Mouse (Mus musculus) brown adipose tissue, adult 24 weeks (tissue): ENCODE results near the gene Vmn1r53. TPM values are rescaled to one million over a fixed set of nuclear protein-coding genes. Genes with fewer than 3 reads are reported as not detected.
"Not testable (repeated sequence)": the region's sequence is repeated elsewhere in the genome, so short reads cannot be mapped to it uniquely, and the experiment has no call there.

Experiments used
- H3K27ac ChIP-seq: fragments of 200-500 bp; replicated peaks from 2 replicates; pipeline ENCODE4 v1.5.1; 2012; ENCODE audit warnings: low read depth, mild to moderate bottlenecking, low read length
- H3K4me1 ChIP-seq: fragments of 200-500 bp; 2 replicates; pipeline ENCODE4 v1.6.1; 2012; ENCODE audit warnings: low read length, mixed read lengths; ENCODE audit not compliant: control insufficient read depth, insufficient read depth, insufficient read length
- H3K4me3 ChIP-seq: fragments of 200-500 bp; 2 replicates; pipeline ENCODE4 v1.5.1; 2012; ENCODE audit warnings: low read depth, mild to moderate bottlenecking, low read length, moderate library complexity; ENCODE audit not compliant: insufficient read depth
- polyA plus RNA-seq: library from polyadenylated mRNA; stranded (reverse); fragments of >200 nt; gene quantifications from 2 replicates; pipeline ENCODE4 v1.2.4, GENCODE M21; 2012; ENCODE audit not compliant: missing spikeins, insufficient read depth, insufficient read length

The Vmn1r53 gene
- polyA plus RNA-seq, result not detected in 2 replicates

DNA sequence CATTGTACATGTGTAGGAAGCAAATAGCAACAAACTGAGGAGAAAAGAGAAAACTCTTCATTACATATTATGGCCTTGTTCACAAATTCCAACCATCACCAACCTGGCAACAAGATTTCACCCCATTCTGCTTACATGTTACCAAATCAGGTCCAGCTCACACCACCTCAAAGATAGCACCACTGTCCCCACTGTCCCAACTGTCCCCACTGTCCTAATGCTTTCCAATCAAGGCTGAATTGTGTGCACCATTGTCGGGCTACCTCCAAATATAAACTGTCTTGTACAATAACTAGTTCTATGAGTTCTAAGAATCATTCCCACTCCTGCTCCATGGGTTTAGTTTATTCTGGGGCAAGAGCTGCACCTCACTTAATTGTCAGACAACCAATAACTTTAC is at the start of gene Vmn1r53:
Vmn1r53 (minus strand) TSS at position 101 of the 400 bp plus-strand sequence.
- no peak within 1 kb of the TSS for H3K4me3 ChIP-seq
- H3K4me1 ChIP-seq, result no peaks in the 10 kb centered on the region
- H3K27ac ChIP-seq, result no peak within 1 kb of the TSS

GRCm38 (mm10) chr6:90246000-90246399 is 21.8 kb upstream of the Vmn1r53 start, which contains the start of gene Vmn1r54:
Gene Vmn1r54, plus strand, starts transcription at chr6:90246300.
- Histone ChIP-seq H3K4me1 (no peaks in the 10 kb centered on the region), H3K4me3 (no peak within 1 kb of the TSS), H3K27ac (no peak within 1 kb of the TSS)

DNA sequence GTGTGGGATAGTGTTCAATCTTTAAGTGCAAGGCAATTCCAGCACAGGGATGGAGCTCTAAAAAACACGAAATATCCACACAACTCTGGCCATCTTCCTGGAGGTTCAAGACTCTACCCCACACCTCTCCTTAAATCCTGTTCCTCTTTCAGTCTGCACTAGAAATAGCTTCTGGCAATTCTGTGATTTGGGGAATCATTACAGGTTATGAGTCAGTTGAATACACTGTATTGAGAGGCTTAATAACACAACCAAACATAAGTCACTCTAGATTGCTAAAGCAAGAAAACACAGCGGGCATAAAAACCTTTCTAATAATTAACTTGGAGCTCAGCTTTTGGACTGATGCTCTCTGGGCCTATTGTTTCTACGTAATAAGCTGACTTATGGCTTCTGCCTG is 19.8 kb upstream of the Vmn1r53 start:
- Histone ChIP-seq H3K27ac (no peak overlapping the region), H3K4me1 (no peaks in the 10 kb centered on the region)

DNA sequence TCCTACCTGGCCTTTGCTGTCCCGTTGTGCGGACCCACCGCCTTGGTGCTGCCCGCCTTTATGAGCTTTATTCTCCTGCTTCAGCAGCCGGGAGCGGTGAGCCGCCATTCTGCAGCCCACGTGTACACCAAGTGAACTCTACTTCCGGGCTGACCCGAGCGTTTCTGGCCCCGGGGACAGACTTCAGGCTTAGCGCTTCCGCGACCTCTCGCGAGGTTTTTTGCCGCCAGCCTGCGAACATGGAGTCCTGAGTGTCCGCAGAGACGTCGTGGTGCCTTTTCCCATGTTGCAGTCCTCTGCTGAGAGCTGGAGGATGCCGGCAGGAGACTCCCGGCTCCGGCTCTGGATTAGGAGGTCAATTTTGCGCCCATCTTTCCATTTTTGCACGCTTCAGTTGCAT is 8.4 kb upstream of the Vmn1r53 start:
- Histone ChIP-seq H3K4me1 (no peaks in the 10 kb centered on the region), H3K4me3 (no peak overlapping the region), H3K27ac (no peak overlapping the region)

More for the DNA sequence above, 19.8 kb upstream of the Vmn1r53 start:
- H3K4me3 ChIP-seq, result no peak overlapping the region

DNA sequence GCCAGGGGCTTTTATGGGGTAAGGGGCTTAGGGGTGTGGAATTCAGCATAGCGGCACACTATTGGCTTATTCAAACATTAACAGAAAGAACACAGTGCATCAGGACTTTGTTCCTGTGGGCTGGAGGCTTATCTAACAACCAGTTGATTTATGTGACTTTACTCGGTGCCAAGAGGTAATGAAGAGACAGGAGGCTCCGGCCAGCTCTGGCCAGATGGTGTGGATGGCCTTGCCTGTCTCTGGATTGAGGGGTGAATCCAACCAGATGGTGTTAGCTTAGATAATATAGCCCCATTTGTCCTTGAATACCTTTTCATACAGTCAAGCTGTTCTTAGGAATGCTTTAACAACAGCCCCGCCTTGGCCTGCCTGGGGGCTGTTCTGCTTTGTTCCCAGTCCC is 7.9 kb upstream of the Vmn1r53 start:
- H3K4me3 ChIP-seq, H3K4me1 ChIP-seq, H3K27ac ChIP-seq: not testable (repeated sequence)

GRCm38 (mm10) chr6:90202493-90202892 is 21.7 kb downstream of the Vmn1r53 start, which contains the start of gene V1ra8:
Gene V1ra8, plus strand, starts transcription at chr6:90202793.
- H3K4me1 ChIP-seq, H3K27ac ChIP-seq, H3K4me3 ChIP-seq: not testable (repeated sequence)

GRCm38 (mm10) chr6:90174508-90174907 is 49.7 kb downstream of the Vmn1r53 start, which contains the start of gene Vmn1r52:
Gene Vmn1r52, plus strand, starts transcription at chr6:90174808.
- no peak within 1 kb of the TSS for H3K27ac ChIP-seq
- H3K4me3 ChIP-seq, result no peak within 1 kb of the TSS
- no peaks in the 10 kb centered on the region for H3K4me1 ChIP-seq

Other genes starting within 250 kb of the Vmn1r53 start
- not detected in 2 replicates for gene Vmn1r47, start 208.3 kb downstream of the Vmn1r53 start, polyA plus RNA-seq
- not detected in 2 replicates for gene Vmn1r48, start 187.6 kb downstream of the Vmn1r53 start, polyA plus RNA-seq
- gene Vmn1r49, start 145.9 kb downstream of the Vmn1r53 start, polyA plus RNA-seq, result not detected in 2 replicates
- not detected in 2 replicates for gene Vmn1r50, start 123.0 kb downstream of the Vmn1r53 start, polyA plus RNA-seq
- not detected in 2 replicates for gene Vmn1r51, start 101.8 kb downstream of the Vmn1r53 start, polyA plus RNA-seq
- not detected in 2 replicates for gene Vmn1r52, start 49.6 kb downstream of the Vmn1r53 start, polyA plus RNA-seq
- gene V1ra8, start 21.6 kb downstream of the Vmn1r53 start, polyA plus RNA-seq, result not detected in 2 replicates
- not detected in 2 replicates for gene Vmn1r54, start 21.9 kb upstream of the Vmn1r53 start, polyA plus RNA-seq
- not detected in 2 replicates for gene BC048671, start 76.8 kb upstream of the Vmn1r53 start, polyA plus RNA-seq
- gene Chst13, start 100.7 kb upstream of the Vmn1r53 start, polyA plus RNA-seq, result not detected in 2 replicates
- not detected in 2 replicates for gene Uroc1, start 108.8 kb upstream of the Vmn1r53 start, polyA plus RNA-seq
- gene Zxdc, start 145.1 kb upstream of the Vmn1r53 start, polyA plus RNA-seq, result 5.4 and 5.7 TPM in 2 replicates
- 1.6 TPM in 1 of 2 replicates, not detected in the other for gene Cfap100, start 204.4 kb upstream of the Vmn1r53 start, polyA plus RNA-seq
- 14.5 and 19.8 TPM in 2 replicates for gene Klf15, start 238.1 kb upstream of the Vmn1r53 start, polyA plus RNA-seq